Mouse (Mus musculus): ENCODE data around the gene Lad1.

DNA sequence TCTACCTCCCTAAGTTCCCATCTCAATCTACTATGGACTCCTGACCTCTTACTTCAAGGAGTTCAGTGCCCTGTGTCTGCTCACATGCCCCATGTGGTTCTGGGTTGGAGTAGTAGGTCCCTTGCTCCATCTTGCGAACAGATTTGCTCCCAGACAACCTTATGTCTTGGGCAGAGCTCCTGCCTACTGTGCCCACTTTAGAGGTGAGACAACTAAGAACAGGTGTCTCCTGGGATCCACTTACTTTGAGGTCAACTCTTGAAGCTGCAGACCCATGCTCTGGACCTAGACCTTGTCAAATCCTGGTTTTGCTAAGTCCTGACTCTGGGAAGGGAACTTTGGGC is 36.9 kb downstream of the Lad1 start:
- TF ChIP-seq CTCF (IDR thresholded peaks at IDR 0.05; ENCODE audit: low read depth, low read length): no peak
- TF ChIP-seq TAL1 (conservative IDR thresholded peaks at IDR 0.05; ENCODE audit: low read depth, low read length): no peak
- TF ChIP-seq GATA1 (IDR thresholded peaks at IDR 0.05; ENCODE audit: borderline replicate concordance, low read length): no peak
- no peak for TF ChIP-seq POLR2AphosphoS5 (IDR thresholded peaks at IDR 0.05; ENCODE audit: insufficient replicate concordance, low read depth, low read length)

Data from G1E (cell line).